Mouse (Mus musculus): Measurements from ENCODE around the gene Tor1b. TPM values are rescaled to one million over a fixed set of nuclear protein-coding genes. Genes with fewer than 3 reads are reported as not detected.

The Tor1b gene
- polyA plus RNA-seq (2021; fragmentation: Nextera tagmentation), result 16.7 and 21.6 TPM in 2 replicates
- long read RNA-seq, experiment 1, transcript Tor1b-205 (4 exons, 1,324 nt), result minor isoform, 29 of 85 reads
- long read RNA-seq, experiment 1, transcript Tor1b-201 (5 exons, 3,039 nt), result major isoform, 32 of 85 reads
- long read RNA-seq, experiment 1, partial matches to known transcripts, result 4 of 85 reads
- long read RNA-seq, experiment 1, other reads (novel, unspliced or antisense), result 19 of 85 reads
- long read RNA-seq, experiment 2, transcript Tor1b-201 (5 exons, 3,039 nt), result major isoform, 8 of 30 reads
- long read RNA-seq, experiment 2, transcript Tor1b-205 (4 exons, 1,324 nt), result minor isoform, 5 of 30 reads
- long read RNA-seq, experiment 2, partial matches to known transcripts, result 1 of 30 reads
- long read RNA-seq, experiment 2, other reads (novel, unspliced or antisense), result 16 of 30 reads

GRCm38 (mm10) chr2:30952824-30953490, at the start of gene Tor1b:
Gene Tor1b, plus strand, starts transcription at chr2:30952959.

GRCm38 (mm10) chr2:30929483-30930045, 23.2 kb upstream of the Tor1b start, which contains the start of gene Ptges:
Gene Ptges, minus strand, starts transcription at chr2:30929863.

GRCm38 (mm10) chr2:30967352-30968327, 14.9 kb downstream of the Tor1b start, which contains the start of gene Tor1a:
Gene Tor1a, minus strand, starts transcription at chr2:30967933.

GRCm38 (mm10) chr2:30981790-30982513, 29.2 kb downstream of the Tor1b start, which contains the start of the genes BC005624 and Usp20:
Gene BC005624, minus strand, starts transcription at chr2:30982201.
Gene Usp20, plus strand, starts transcription at chr2:30982279.

Other genes starting within 250 kb of the Tor1b start
- 9.7 and 11.1 TPM in 2 replicates for gene 1700001O22Rik, start 149.3 kb upstream of the Tor1b start, polyA plus RNA-seq (2021; fragmentation: Nextera tagmentation)
- gene Ntmt1, start 145.1 kb upstream of the Tor1b start, polyA plus RNA-seq (2021; fragmentation: Nextera tagmentation), result 43.3 and 64.3 TPM in 2 replicates
- 22.6 and 26.3 TPM in 2 replicates for gene Asb6, start 122.6 kb upstream of the Tor1b start, polyA plus RNA-seq (2021; fragmentation: Nextera tagmentation)
- gene Prrx2, start 118.0 kb upstream of the Tor1b start, polyA plus RNA-seq (2021; fragmentation: Nextera tagmentation), result 0.21 and 1.2 TPM in 2 replicates
- gene Ptges, start 23.1 kb upstream of the Tor1b start, polyA plus RNA-seq (2021; fragmentation: Nextera tagmentation), result 2.1 and 3.7 TPM in 2 replicates
- gene Tor1a, start 15.0 kb downstream of the Tor1b start, polyA plus RNA-seq (2021; fragmentation: Nextera tagmentation), result 57.6 and 78.1 TPM in 2 replicates
- gene BC005624, start 29.2 kb downstream of the Tor1b start, polyA plus RNA-seq (2021; fragmentation: Nextera tagmentation), result 91.7 and 95.6 TPM in 2 replicates
- 20.8 and 25.0 TPM in 2 replicates for gene Usp20, start 29.3 kb downstream of the Tor1b start, polyA plus RNA-seq (2021; fragmentation: Nextera tagmentation)
- 16.3 and 25.4 TPM in 2 replicates for gene Fnbp1, start 189.0 kb downstream of the Tor1b start, polyA plus RNA-seq (2021; fragmentation: Nextera tagmentation)
- gene Gpr107, start 199.4 kb downstream of the Tor1b start, polyA plus RNA-seq (2021; fragmentation: Nextera tagmentation), result 3.9 and 9.9 TPM in 2 replicates